Mouse (Mus musculus) cerebellum, adult 2 months (tissue): ENCODE measurements at regions not wholly inside any gene's neighbourhood (a gene's known extent, or its start where the extent isn't known, plus 50 kb on each side); places are given as distances from the start of the nearest gene placed in this dataset.
"Not testable (repeated sequence)": the region's sequence is repeated elsewhere in the genome, so short reads cannot be mapped to it uniquely, and the experiment has no call there.

Experiments used
- DNase-seq, 2 experiments: peaks; one replicate each; pipeline ENCODE4 v3.0.0; 2021
- H3K27ac ChIP-seq: fragments of 200-500 bp; 2 replicates; pipeline ENCODE4 v1.5.1; 2012; ENCODE audit warnings: low read length, control low read depth, inconsistent platforms; ENCODE audit not compliant: insufficient read depth
- H3K27me3 ChIP-seq: fragments of 200-500 bp; 2 replicates; pipeline ENCODE4 v1.6.1; 2012; ENCODE audit warnings: inconsistent platforms, mild to moderate bottlenecking, low read length, moderate library complexity; ENCODE audit not compliant: control insufficient read depth, insufficient read depth
- H3K4me1 ChIP-seq: fragments of 200-500 bp; 2 replicates; pipeline ENCODE4 v1.6.1; 2011; ENCODE audit warnings: low read length; ENCODE audit not compliant: control insufficient read depth, insufficient read depth
- H3K4me3 ChIP-seq: fragments of 200-500 bp; replicated peaks from 2 replicates; pipeline ENCODE3; 2011; ENCODE audit warnings: mild to moderate bottlenecking, low read depth, low read length, control low read depth; ENCODE audit not compliant: insufficient read depth
- CTCF ChIP-seq: fragments of 200-500 bp; IDR thresholded peaks from 2 replicates; pipeline ENCODE4 v1.5.1; 2011; ENCODE audit warnings: low read depth, mild to moderate bottlenecking, control low read depth, low read length, moderate library complexity, borderline replicate concordance; ENCODE audit not compliant: insufficient read depth
- POLR2A ChIP-seq: fragments of 200-500 bp; IDR thresholded peaks from 2 replicates; pipeline ENCODE4 v1.6.1; 2011; ENCODE audit warnings: low read length, control low read depth, borderline replicate concordance; ENCODE audit not compliant: insufficient read depth
- WGBS: fragments of 180-500 bp; shearing (Covaris S2); methylation state at CpG from one replicate; pipeline ENCODE4 v1.1.7; 2018; 5-methylcytosine and 5-hydroxymethylcytosine counted together

GRCm38 (mm10) chr10:117470481-117470880, 90.7 kb upstream of the Cpsf6 start:
- H3K4me1 ChIP-seq: no peaks in the 10 kb centered on the region
- no peaks in the 10 kb centered on the region for H3K27me3 ChIP-seq
- no peak overlapping the region for H3K27ac ChIP-seq
- H3K4me3 ChIP-seq: no peak overlapping the region
- no peak for DNase-seq
- TF ChIP-seq CTCF: no peak
- no peak for TF ChIP-seq POLR2A
- 98% methylated on average over 2 of the region's 2 CpGs for WGBS

GRCm38 (mm10) chr10:117469573-117470090, 89.8 kb upstream of the Cpsf6 start:
- DNase-seq: no peak
- 93% methylated on average over 3 of the region's 3 CpGs for WGBS
- no peak for TF ChIP-seq CTCF
- no peak overlapping the region for H3K27ac ChIP-seq
- H3K4me1 ChIP-seq: no peaks in the 10 kb centered on the region
- no peaks in the 10 kb centered on the region for H3K27me3 ChIP-seq
- H3K4me3 ChIP-seq: no peak overlapping the region

- no peaks in the 10 kb centered on the region for H3K4me1 ChIP-seq
- 72% methylated on average over 3 of the region's 3 CpGs for WGBS
- no peak overlapping the region for H3K27ac ChIP-seq
- H3K27me3 ChIP-seq: no peaks in the 10 kb centered on the region
- no peak overlapping the region for H3K4me3 ChIP-seq
- DNase-seq: no peak
- TF ChIP-seq CTCF (no peak), POLR2A (no peak)
These were observed 89.2 kb upstream of the Cpsf6 start for GRCm38 (mm10) chr10:117468931-117469572.

- TF ChIP-seq POLR2A: no peak
- no peak for TF ChIP-seq CTCF
- Histone ChIP-seq H3K27ac (no peak overlapping the region), H3K4me1 (no peaks in the 10 kb centered on the region), H3K4me3 (no peak overlapping the region), H3K27me3 (no peaks in the 10 kb centered on the region)
- DNase-seq: no peak
- 91% methylated on average over 4 of the region's 4 CpGs for WGBS
These were observed 88.6 kb upstream of the Cpsf6 start for GRCm38 (mm10) chr10:117468381-117468780.

- DNase-seq: no peak
- TF ChIP-seq POLR2A: no peak
- TF ChIP-seq CTCF: no peak
- WGBS: 93% methylated on average over 8 of the region's 8 CpGs
- no peaks in the 10 kb centered on the region for H3K27me3 ChIP-seq
- no peak overlapping the region for H3K27ac ChIP-seq
- H3K4me3 ChIP-seq: no peak overlapping the region
- no peaks in the 10 kb centered on the region for H3K4me1 ChIP-seq
These were observed 87.3 kb upstream of the Cpsf6 start for GRCm38 (mm10) chr10:117467161-117467560.

GRCm38 (mm10) chr10:117466391-117466790, 86.6 kb upstream of the Cpsf6 start:
- H3K4me1 ChIP-seq: no peaks in the 10 kb centered on the region
- H3K4me3 ChIP-seq: no peak overlapping the region
- DNase-seq: no peak
- TF ChIP-seq POLR2A: no peak
- no peak for TF ChIP-seq CTCF
- no peak overlapping the region for H3K27ac ChIP-seq
- H3K27me3 ChIP-seq: no peaks in the 10 kb centered on the region
- 89% methylated on average over 3 of the region's 3 CpGs for WGBS

- TF ChIP-seq CTCF (no peak), POLR2A (no peak)
- Histone ChIP-seq H3K4me1 (no peaks in the 10 kb centered on the region), H3K27me3 (no peaks in the 10 kb centered on the region), H3K27ac (no peak overlapping the region), H3K4me3 (no peak overlapping the region)
- DNase-seq: no peak
- 82% methylated on average over 3 of the region's 3 CpGs for WGBS
These were observed 85.9 kb upstream of the Cpsf6 start for GRCm38 (mm10) chr10:117465671-117466250.

GRCm38 (mm10) chr10:117465058-117465660, 85.3 kb upstream of the Cpsf6 start:
- Histone ChIP-seq H3K27ac (no peak overlapping the region), H3K4me3 (no peak overlapping the region), H3K27me3 (no peaks in the 10 kb centered on the region), H3K4me1 (no peaks in the 10 kb centered on the region)
- 84% methylated on average over 12 of the region's 12 CpGs for WGBS
- no peak for DNase-seq
- no peak for TF ChIP-seq POLR2A
- no peak for TF ChIP-seq CTCF

GRCm38 (mm10) chr10:117464331-117464730, 84.5 kb upstream of the Cpsf6 start:
- H3K4me3 ChIP-seq, H3K4me1 ChIP-seq, H3K27ac ChIP-seq, DNase-seq, H3K27me3 ChIP-seq: not testable (repeated sequence)
